Mouse (Mus musculus) large intestine, adult 2 months (tissue): Measurements from ENCODE around the gene Bsg. TPM values are rescaled to one million over a fixed set of nuclear protein-coding genes. Genes with fewer than 3 reads are reported as not detected.

Experiments
- DNase-seq: peaks from one replicate; pipeline ENCODE4 v3.0.0-alpha.2; 2012; ENCODE audit warnings: low read depth, low spot score
- WGBS: fragments of 180-500 bp; shearing (Covaris S2); methylation state at CpG from one replicate; pipeline ENCODE4 v1.1.7; 2018; 5-methylcytosine and 5-hydroxymethylcytosine counted together
- polyA plus RNA-seq: library from polyadenylated mRNA; depleted of rRNA; stranded (reverse); fragments of >200 nt; gene quantifications from 2 replicates; pipeline ENCODE4 v1.2.3, GENCODE M21; 2012; rRNA removed

Bsg gene
- polyA plus RNA-seq: 808 and 1,022 TPM in 2 replicates

- under 1% methylated on average over 65 of the region's 65 CpGs for WGBS
- DNase-seq: peak; percentile 95
Observed at GRCm38 (mm10) chr10:79704065-79704969, at the start of gene Bsg. TSS of gene Bsg (plus strand) at chr10:79704491.

- no peak for DNase-seq
- 34% methylated on average over 1 of the region's 1 CpGs for WGBS
Observed at GRCm38 (mm10) chr10:79654946-79655395, 49.3 kb upstream of the Bsg start.

DNA sequence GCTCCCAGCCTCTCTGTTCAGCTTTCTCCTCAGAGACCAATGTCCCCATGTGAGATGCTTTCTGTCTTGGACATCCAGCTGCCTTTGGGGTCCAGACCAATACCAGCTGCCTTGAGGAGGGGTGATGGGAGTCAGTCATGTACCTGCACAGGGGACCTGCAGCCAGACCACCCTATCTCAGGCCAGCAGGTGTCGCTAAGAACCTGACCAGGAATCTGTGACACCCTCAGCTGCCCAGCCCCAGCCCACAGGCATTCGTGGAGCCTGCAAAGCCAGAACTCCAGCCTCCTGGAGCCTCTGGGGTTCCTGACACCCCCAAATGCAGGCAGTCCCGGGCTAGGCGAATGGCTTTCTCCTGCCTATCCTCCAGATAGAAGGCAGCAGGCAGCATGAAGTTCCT, 45.5 kb upstream of the Bsg start:
- no peak for DNase-seq
- WGBS: 19% methylated on average over 4 of the region's 4 CpGs

DNA sequence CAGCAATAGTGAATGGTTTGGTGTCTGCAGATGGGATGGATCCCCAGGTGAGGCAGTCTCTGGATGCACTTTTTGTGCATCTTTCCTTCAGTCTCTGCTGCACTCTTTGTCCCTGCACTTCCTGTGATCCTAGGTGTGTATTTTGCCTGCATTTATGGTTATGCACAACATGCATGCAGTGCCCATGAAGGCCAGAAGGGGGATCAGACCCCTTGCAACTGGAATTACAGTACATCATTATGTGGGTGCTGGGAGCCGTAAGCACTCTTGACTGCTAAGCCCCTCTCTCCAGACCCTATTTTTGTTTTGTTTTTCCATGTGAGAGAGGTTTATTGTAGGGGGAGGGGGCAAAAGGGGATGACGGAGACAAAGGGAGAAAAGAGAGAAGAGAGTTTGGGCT, 44.0 kb upstream of the Bsg start:
- DNase-seq: no peak
- WGBS: 77% methylated on average over 2 of the region's 2 CpGs

DNA sequence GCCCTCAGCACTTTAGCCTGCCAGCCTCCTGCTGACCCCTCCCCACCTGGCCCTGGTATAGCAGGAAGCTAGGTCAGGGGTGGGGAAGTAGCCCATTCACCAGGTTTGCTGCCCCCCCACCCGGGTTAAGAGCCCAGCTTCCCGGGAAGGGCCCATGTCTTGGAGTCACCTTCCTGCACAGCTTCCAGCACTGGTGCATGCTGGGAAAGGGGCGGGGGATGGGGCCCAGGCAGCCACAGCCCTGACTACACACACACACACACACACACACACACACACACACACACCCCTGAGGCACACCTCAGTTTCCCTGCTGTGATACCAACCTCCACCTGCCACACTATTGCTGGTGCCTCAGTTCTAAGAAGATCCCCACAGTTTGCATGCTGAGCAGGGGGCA, 42.4 kb upstream of the Bsg start:
- WGBS: 43% methylated on average over 3 of the region's 3 CpGs
- no peak for DNase-seq

GRCm38 (mm10) chr10:79664131-79664665, 40.1 kb upstream of the Bsg start, which contains the start of gene Madcam1:
TSS of gene Madcam1 (plus strand) at chr10:79664559.
- DNase-seq: no peak
- WGBS: 17% methylated on average over 13 of the region's 13 CpGs

DNA sequence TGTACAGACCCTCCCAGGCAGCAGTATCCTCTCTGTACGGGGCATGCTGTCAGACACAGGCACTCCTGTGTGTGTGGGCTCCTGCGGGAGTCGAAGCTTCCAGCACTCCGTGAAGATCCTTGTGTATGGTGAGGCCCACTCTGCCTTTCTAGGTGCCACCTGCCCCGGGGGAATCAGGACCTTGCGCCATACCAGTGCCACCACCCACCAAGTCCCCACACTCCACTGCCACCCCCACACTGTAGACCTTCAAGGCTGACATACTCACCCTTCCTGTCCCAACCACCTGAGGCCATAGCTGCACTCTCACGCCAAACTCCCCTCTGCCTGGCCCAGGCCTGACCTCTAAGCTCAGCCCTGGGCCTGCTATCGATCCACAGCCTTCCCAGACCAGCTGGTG, 39.2 kb upstream of the Bsg start:
- 78% methylated on average over 8 of the region's 8 CpGs for WGBS
- DNase-seq: no peak

- DNase-seq: no peak
- WGBS: 66% methylated on average over 9 of the region's 9 CpGs
Observed at GRCm38 (mm10) chr10:79666493-79666892, 37.8 kb upstream of the Bsg start.

- no peak for DNase-seq
- WGBS: 81% methylated on average over 5 of the region's 5 CpGs
Observed at GRCm38 (mm10) chr10:79668076-79668475, 36.2 kb upstream of the Bsg start.

DNA sequence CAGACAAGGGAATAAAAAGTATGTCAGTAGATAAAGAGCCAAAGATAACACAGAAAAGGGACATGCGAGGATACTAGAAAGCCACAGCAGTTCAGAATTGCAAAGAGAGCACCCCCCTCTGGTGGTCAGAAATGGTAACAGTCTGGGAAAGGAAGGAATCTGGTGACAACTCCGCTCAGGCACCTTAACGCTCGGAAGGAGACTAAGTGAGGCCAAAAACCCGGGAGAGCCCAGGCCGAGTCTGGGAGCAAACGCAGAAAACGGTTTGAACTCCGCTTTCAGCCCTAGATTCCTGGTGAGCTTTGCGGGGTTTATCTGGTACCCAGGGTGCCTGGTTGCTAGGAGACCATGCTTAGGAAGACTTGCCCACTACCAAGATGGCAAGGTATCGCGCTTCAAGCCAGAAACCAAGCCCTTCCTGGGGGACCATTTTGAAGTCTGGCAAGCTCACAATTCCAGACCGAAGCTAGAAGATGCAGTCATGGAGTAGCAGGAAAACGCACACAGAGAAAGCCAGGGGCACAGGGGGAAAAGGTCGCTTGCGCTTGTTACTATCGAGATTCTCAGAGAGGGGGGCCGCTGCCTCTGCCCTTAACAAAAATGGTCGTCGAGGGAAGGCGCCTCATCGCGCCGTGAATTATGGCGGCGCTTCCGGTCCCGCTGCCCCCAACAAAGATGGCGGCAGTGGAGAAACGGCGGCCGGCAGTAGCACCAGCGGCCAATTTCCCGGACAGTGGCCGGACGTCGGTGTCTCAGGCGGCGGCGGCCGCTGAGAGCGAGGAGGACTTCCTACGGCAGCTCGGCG, 35.3 kb upstream of the Bsg start, which contains the start of gene Tpgs1:
TSS of gene Tpgs1 (plus strand) at position 599 of the 805 bp plus-strand sequence.
- WGBS: under 1% methylated on average over 45 of the region's 45 CpGs
- peak; percentile 73 for DNase-seq

GRCm38 (mm10) chr10:79669576-79670057, 34.7 kb upstream of the Bsg start:
- DNase-seq: no peak
- WGBS: under 1% methylated on average over 47 of the region's 47 CpGs

- 33% methylated on average over 15 of the region's 15 CpGs for WGBS
- no peak for DNase-seq
Observed at GRCm38 (mm10) chr10:79670071-79670888, 34.0 kb upstream of the Bsg start.

DNA sequence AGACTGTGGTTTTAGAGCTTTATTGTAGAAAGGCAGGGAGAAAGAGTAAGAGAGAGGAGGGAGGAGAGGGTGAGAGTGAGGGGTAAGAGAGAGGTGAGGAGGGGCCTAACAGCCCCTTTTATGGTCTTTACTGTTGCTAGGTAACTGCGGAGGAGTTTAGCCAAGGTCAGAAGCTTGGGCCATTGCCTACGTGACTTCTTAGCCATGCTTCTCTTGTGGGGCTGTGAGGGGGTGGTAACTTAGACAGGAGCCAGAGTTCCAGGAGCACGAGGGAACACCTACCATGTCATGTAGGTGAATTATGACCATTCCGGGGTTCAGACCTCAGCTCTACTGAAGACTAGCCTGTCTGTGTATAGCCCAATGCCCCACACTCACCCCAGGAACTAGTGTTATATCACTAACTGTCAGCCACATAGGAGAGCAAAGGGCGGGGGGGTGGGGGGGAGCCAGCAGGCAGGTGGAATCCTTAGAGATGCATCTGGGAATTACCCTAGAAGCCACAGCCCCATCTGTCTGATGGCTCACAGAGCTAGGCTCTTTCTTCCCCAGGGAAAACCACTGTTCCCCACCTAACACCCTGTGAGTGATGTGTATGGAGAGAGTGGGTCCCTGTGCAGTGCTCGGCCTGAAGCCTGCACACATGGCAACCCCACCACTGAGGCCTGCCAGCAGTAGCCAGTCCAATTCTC, 32.7 kb upstream of the Bsg start:
- DNase-seq: no peak

GRCm38 (mm10) chr10:79672088-79672455, 32.2 kb upstream of the Bsg start:
- DNase-seq: no peak
- WGBS: 49% methylated on average over 3 of the region's 3 CpGs

More for the DNA sequence above, 32.7 kb upstream of the Bsg start:
- 70% methylated on average over 6 of the region's 6 CpGs for WGBS

DNA sequence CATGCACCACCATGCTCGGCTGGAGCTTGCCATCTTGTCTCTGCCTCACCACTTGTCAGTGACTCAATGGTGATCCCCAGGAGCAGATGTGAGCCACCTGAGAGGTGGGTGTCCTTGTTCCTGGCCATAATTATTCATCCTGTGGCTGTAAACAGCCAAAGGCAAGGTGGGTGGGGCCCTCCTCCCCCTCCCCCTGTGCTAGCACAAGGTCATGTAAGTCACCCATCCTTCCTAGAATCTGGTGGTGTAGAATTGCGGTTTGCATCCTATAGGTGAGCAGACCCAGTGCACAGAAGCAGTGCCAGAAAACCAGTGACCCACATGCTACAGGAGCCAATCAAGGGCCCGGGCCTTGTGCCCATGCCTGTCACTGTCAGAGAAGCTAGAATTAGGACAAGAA, 31.2 kb upstream of the Bsg start:
- WGBS: 92% methylated on average over 3 of the region's 3 CpGs
- no peak for DNase-seq

GRCm38 (mm10) chr10:79675346-79676035, 28.8 kb upstream of the Bsg start:
- WGBS: 82% methylated on average over 44 of the region's 44 CpGs
- DNase-seq: no peak

GRCm38 (mm10) chr10:79680606-79681495, 23.4 kb upstream of the Bsg start:
- DNase-seq: no peak
- WGBS: 16% methylated on average over 11 of the region's 11 CpGs
